Mouse (Mus musculus) mouse trophoblast stem cell (cell line): ENCODE measurements at regions not wholly inside any gene's neighbourhood (a gene's known extent, or its start where the extent isn't known, plus 50 kb on each side); places are given as distances from the start of the nearest gene placed in this dataset.

Experiments
- in situ Hi-C, 2 experiments: fragments of 300-500 bp; cut with MseI, MboI; formaldehyde crosslinking; loops; 2 replicates in 1 of 2; 3 replicates in 1 of 2; pipeline ENCODE4 v1.15.1; 2025

GRCm38 (mm10) chr3:61255232-61255631, 106.2 kb upstream of the Rap2b start:
- in situ Hi-C loops = no loop called here

- in situ Hi-C loops = no loop called here
These were observed 105.8 kb upstream of the Rap2b start for GRCm38 (mm10) chr3:61255643-61256042.

DNA sequence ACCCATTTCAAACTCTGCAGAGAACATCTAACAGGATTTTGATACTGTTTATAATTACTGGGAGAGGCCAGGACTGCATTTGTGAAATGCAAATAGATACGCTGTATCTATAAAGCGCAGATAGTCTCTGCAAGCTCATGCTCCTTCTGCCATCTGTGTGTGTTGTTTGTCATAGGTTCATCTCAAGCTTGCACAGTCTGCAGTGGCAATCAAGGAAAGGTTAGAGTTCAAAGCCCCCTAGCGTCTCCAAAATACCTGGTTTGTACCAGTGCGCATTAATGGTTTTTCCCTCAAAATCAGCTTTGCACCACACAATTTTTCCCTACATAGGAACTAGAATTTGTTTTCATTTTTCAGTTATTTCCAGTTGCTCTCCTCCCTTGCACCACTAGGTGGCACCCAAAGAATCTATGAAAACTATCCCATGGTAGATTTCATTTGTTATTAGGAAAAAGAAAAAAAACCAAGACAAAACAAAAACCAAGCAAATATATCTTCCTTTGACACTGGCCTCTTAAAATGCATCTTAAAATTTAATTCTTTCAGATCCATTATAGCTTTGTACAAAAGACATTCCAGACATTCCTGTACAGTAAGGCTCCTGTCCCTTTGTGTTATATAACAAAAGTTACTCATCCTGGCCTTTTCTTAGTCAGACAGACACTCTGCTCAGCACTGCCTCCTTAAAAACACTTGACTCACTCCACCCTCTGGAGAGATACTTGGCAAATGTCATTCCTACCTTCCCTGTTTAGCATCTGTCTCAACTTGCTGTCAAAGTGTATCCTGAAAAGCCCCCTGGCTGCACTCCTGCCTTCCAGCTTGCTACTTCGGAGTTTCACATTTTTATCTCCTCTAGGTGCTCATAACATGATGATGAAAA, 92.7 kb upstream of the Rap2b start:
- in situ Hi-C loops = no loop called here

DNA sequence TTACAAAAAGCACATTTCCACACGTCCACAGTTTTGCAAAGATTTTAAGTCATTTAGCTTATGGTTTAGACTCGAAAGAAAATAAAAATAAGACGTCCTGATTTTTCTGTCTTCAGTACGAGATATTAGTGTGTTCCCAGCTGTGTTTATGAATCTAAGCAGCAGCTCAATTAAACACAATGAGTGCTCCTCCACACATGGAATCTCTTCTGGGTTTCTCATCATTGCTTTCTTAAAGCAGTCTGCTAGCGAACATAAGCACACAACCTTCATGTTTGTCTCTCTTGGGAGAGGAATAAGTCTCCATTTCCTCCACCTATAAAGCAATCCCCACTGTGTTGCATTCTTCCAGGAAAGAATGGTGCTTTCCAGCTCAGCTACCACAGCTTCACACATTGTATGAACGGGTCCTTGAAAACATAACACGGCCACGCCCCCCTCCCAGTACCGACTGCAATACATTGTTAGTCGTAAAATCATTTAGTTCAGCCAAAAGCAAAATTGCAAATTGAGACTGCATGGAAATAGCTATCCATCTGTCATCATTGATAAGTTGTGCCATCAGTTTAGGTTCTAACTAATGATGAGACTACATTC, 75.4 kb upstream of the Rap2b start:
- in situ Hi-C loops = no loop called here

GRCm38 (mm10) chr3:61288195-61288594, 73.2 kb upstream of the Rap2b start:
- in situ Hi-C loops = no loop called here

- in situ Hi-C loops = no loop called here
These were observed 66.6 kb upstream of the Rap2b start for GRCm38 (mm10) chr3:61294855-61295254.

DNA sequence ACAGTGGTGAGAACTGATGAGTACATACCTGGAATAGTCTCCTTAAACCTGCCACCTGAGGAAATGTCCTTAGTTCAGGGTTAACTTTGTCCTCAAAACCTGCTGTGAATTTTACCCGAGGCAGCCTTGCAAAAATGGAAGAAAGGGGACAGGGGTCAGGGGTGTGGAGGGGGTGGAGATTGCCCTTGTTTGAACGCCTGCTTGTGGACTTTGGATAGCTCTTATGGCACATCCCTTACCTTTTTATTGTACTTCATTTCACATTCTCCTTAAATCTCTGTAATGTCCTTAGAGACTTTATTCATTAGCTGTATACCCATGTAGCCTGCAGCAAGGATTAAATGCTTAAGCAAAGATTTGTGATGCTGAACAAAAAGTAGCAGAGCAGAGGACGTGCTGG, 64.1 kb upstream of the Rap2b start:
- in situ Hi-C loops = no loop called here

GRCm38 (mm10) chr3:61302214-61302613, 59.2 kb upstream of the Rap2b start:
- in situ Hi-C loops = no loop called here

- in situ Hi-C loops = no loop called here
These were observed 58.0 kb upstream of the Rap2b start for GRCm38 (mm10) chr3:61303485-61303884.

DNA sequence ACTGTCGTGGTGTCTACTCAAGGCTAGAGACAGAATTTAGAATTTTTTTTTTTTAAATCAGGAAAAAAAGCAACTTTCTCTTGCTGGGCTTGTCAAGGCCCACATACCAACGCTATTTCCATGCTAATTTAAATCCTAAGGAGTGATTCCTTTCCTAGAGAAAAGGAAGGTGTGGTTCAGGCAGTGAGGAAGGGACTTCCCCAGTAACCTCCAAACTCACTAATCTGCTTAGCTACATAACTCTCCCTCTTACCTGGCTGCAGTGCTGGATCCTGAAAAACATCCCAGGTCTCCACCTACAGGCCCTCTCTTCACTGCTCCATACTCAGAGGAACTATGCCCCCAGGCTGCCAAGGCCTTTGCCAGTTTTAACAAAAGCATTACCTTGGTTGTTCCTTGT, 55.1 kb upstream of the Rap2b start:
- in situ Hi-C loops = no loop called here

DNA sequence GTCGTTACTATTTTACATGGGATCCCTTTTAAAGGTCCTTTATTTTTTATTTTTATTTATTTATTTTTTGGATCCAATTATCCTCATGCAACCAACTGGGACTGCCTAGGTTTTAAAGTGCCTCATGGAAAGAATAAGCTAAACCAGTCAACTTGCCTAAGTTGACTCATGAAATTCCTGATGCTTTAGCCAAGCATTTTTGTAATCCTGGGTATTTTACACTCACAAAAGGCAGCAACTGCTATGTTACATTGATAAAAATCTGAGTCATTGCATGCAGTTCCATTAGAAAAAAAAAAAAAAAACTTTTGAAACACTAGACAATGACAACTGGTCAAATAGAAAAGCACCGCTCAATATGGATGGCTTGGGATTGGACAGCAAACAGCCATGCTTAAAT, 52.7 kb upstream of the Rap2b start:
- in situ Hi-C loops = no loop called here

- in situ Hi-C loops = no loop called here
These were observed 52.2 kb upstream of the Rap2b start for GRCm38 (mm10) chr3:61309197-61309596.
